Mouse (Mus musculus) cortical plate, adult 2 months (tissue): ENCODE data around the gene Atoh8.

Experiments
- CTCF ChIP-seq: fragments of 200-500 bp; IDR thresholded peaks from 2 replicates; pipeline ENCODE4 v1.5.1; 2011; ENCODE audit warnings: mild to moderate bottlenecking, control low read depth, low read length; ENCODE audit not compliant: insufficient read depth; ENCODE audit errors: extremely low read depth
- POLR2A ChIP-seq: fragments of 200-500 bp; IDR thresholded peaks from 2 replicates; pipeline ENCODE4 v1.6.1; 2011; ENCODE audit warnings: mild to moderate bottlenecking, low read length, control low read depth; ENCODE audit not compliant: insufficient read depth; ENCODE audit errors: extremely low read depth

- TF ChIP-seq CTCF (no peak), POLR2A (no peak)
Measured at GRCm38 (mm10) chr6:72232411-72232810, 3.0 kb downstream of the Atoh8 start.
